Mouse (Mus musculus) layer of hippocampus, postnatal 36 days (tissue): ENCODE results near the gene Inpp5f. TPM values are rescaled to one million over a fixed set of nuclear protein-coding genes. Genes with fewer than 3 reads are reported as not detected.

Experiments
- DNase-seq, 2 experiments: peaks; one replicate each; pipeline ENCODE4 v3.0.0; 2022
- total RNA-seq, 2 experiments: library from RNA; stranded (reverse); gene quantifications; 2 replicates each; pipeline ENCODE4 v1.2.3; 2021

The Inpp5f gene
- total RNA-seq, 2 experiments from 2014 or later = 113 to 130 TPM

DNA sequence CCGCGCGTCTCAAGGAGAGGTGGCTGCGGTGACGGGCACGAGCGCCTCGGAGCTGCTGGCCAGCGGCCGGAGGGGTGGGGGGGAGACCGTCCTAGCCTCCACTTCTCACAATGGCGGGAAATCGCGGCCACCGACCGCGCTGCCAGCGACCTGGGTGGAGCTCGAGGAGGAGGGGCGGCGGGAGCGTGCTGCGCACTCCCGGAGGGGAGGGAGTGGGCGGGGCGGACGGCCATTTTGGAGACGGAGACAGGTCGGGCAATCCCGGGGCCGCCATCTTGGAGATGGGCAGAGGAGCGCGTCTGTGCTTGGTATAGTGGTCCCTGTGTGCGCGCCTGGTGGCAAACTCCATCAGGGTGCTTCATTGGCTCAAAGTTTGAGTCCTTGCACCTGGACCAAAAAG, 129.2 kb downstream of the Inpp5f start, which contains the start of gene Mcmbp:
Gene Mcmbp (minus strand): TSS at position 162 of the 400 bp plus-strand sequence.
- peak; percentile 95 for DNase-seq

DNA sequence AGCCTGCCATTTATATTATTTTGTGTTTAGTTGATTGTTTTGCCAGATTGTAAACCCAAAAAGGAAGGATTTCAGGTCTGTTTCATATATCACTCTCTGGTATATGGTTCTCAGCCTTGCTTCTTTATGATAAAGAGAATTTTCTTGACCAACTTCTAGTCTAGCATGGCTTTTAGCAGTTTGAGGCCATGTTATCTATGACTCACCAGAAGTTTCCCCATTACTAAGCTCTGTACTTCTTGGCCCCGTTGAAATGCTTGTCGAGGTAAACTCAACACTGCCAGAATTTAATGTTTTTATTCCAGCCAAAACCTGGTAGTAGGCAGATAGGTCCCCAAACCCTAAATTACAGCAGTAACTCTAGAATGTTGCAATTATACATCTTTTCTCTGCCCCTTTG, 132.8 kb downstream of the Inpp5f start:
- DNase-seq = no peak

DNA sequence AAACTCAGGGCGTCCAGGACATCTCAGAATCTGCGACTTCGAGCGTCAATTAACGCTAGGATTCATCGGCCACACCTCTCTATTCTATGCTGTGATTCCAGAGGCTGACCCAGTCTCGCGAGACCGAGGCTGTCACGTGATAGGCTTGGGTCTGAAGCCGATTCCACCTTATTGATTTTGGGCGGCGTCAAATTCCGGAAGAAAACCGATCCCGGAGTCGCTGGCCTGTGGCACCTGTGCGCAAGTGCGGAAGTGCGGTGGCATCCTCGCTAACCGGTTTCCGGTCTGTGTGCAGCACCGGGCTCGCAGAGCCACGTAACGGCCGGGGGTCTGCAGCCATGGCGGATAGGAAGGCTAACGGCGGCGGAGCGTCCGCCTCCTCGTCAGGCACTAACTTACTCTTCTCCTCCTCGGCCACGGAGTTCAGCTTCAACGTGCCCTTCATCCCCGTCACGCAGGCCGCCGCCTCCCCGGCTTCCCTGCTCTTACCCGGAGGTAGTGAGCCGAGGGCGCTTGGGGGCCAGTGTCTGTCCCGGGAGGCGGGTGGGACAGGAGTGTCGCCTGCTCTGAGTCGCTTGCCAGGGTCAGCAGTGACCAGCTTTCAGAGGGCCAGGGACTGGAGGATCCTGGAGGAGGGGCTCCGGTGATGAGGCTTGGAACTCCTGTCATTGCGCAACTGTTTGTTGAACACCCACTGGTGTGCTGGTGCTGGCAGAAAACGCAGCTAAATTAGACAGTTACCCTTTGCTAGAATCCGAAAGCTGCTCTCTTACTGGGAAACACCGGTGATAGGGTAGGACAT, 133.8 kb downstream of the Inpp5f start, which contains the start of gene Sec23ip:
Gene Sec23ip (plus strand): TSS at position 260 of the 802 bp plus-strand sequence.
- DNase-seq = peak; percentile 98 to 99

Other genes starting within 250 kb of the Inpp5f start
- gene Rgs10, start 192.6 kb upstream of the Inpp5f start, total RNA-seq = 10 to 100 TPM; 44.3 to 47.8 TPM
- gene Tial1, start 149.6 kb upstream of the Inpp5f start, total RNA-seq = 100 to 1,000 TPM; 116 to 124 TPM
- 10 to 100 TPM; 12.0 to 13.9 TPM for gene Bag3, start 87.7 kb upstream of the Inpp5f start, total RNA-seq
- 10 to 100 TPM; 26.0 to 27.0 TPM for gene Mcmbp, start 129.2 kb downstream of the Inpp5f start, total RNA-seq
- 10 to 100 TPM; 44.7 to 51.4 TPM for gene Sec23ip, start 133.6 kb downstream of the Inpp5f start, total RNA-seq